Comparison of ENCODE assay signal across 8 mouse cellular contexts in genomic region chr15:13172365-13173070, GRCm38 (mm10). TPM values are rescaled to one million over a fixed set of nuclear protein-coding genes. Genes with fewer than 3 reads are reported as not detected.
DNase-seq lines count a peak whose midpoint lies in the region; ATAC-seq lines count a peak whose summit lies in the region.

No protein-coding gene starts in this region.

- H3K9ac ChIP-seq in forebrain, embryonic 12.5 days = peak overlapping the region; percentile 64
- peak overlapping the region; percentile 66 for H3K9ac ChIP-seq in kidney, embryonic 14.5 days (ENCODE audit: low read depth, low read length)
- H3K9ac ChIP-seq in midbrain, embryonic 15.5 days = peak overlapping the region; percentile 49

- peak overlapping the region; percentile 78 for H3K27ac ChIP-seq in forebrain, embryonic 12.5 days
- peak overlapping the region; percentile 69; the same call in 1 of the 2 replicates for H3K27ac ChIP-seq in kidney, embryonic 14.5 days (ENCODE audit: low read depth, low read length)
- peak overlapping the region; percentile 77 for H3K27ac ChIP-seq in midbrain, embryonic 15.5 days

- peak overlapping the region; percentile 75 for H3K4me2 ChIP-seq in forebrain, embryonic 12.5 days
- peak overlapping the region; percentile 81 for H3K4me2 ChIP-seq in kidney, embryonic 14.5 days (replicated peaks; ENCODE audit: low read depth, low read length)
- H3K4me2 ChIP-seq in midbrain, embryonic 15.5 days = peak overlapping the region; percentile 71

- no peaks in the 10 kb centered on the region for H3K36me3 ChIP-seq in forebrain, embryonic 12.5 days (replicated peaks)
- H3K36me3 ChIP-seq in kidney, embryonic 14.5 days (ENCODE audit: control insufficient read depth, insufficient read depth, low read length) = no peaks in the 10 kb centered on the region
- H3K36me3 ChIP-seq in midbrain, embryonic 15.5 days (replicated peaks) = no peaks in the 10 kb centered on the region

- peak overlapping the region; percentile 51 for H3K4me3 ChIP-seq in forebrain, embryonic 12.5 days (replicated peaks)
- peak overlapping the region; percentile 67 for H3K4me3 ChIP-seq in kidney, embryonic 14.5 days (ENCODE audit: low read length)
- H3K4me3 ChIP-seq in midbrain, embryonic 15.5 days = peak overlapping the region; percentile 52

- H3K9me3 ChIP-seq in forebrain, embryonic 12.5 days = 0 out of 2 replicates have a peak, but pooled peaks cover 3% of the 10 kb centered on the region
- no peaks in the 10 kb centered on the region for H3K9me3 ChIP-seq in kidney, embryonic 14.5 days (ENCODE audit: control insufficient read depth, low read length)
- H3K9me3 ChIP-seq in midbrain, embryonic 15.5 days = no peaks in the 10 kb centered on the region

- 0% methylated on average over 26 of the region's 26 CpGs for WGBS in forebrain, embryonic 12.5 days
- WGBS in kidney, embryonic 14.5 days = under 1% methylated on average over 26 of the region's 26 CpGs
- under 1% methylated on average over 26 of the region's 26 CpGs for whole genome bisulfite sequencing in midbrain, embryonic 15.5 days

- DNase-seq in cerebellum, postnatal 14 days = peak; percentile 41 to 45
- no peak for DNase-seq in cerebellum, adult 11 months
- peak; percentile 13 for DNase-seq in ES-CJ7 (ENCODE audit: low read depth, low spot score)
- DNase-seq in thymus, postnatal 4 days = no peak
- no peak for DNase-seq in spleen, postnatal 14 days (ENCODE audit: low spot score in 2 of 2)

- peaks cover 18% of the 10 kb centered on the region for H3K27me3 ChIP-seq in forebrain, embryonic 12.5 days
- H3K27me3 ChIP-seq in kidney, embryonic 14.5 days (ENCODE audit: control insufficient read depth, insufficient read depth, low read length) = peaks cover 4% of the 10 kb centered on the region; the same call in 1 of the 2 replicates
- no peaks in the 10 kb centered on the region for H3K27me3 ChIP-seq in midbrain, embryonic 15.5 days (replicated peaks)

- H3K4me1 ChIP-seq in forebrain, embryonic 12.5 days = peaks cover 21% of the 10 kb centered on the region
- H3K4me1 ChIP-seq in kidney, embryonic 14.5 days (ENCODE audit: control insufficient read depth, insufficient read depth, low read length) = no peaks in the 10 kb centered on the region
- peaks cover 28% of the 10 kb centered on the region for H3K4me1 ChIP-seq in midbrain, embryonic 15.5 days

- ATAC-seq in forebrain, embryonic 12.5 days (ENCODE audit: low FRiP score) = peak; percentile 10; the same call in 1 of the 2 replicates
- ATAC-seq in kidney, embryonic 14.5 days (ENCODE audit: low FRiP score, low TSS enrichment) = no peak
- peak; percentile 27; the same call in 1 of the 2 replicates for ATAC-seq in midbrain, embryonic 15.5 days (replicated peaks)

RNA-seq across cellular contexts. Expression of gene Cdh6, which starts 1.0 kb away (rescaled TPM):
- 10.9 and 12.8 TPM in 2 replicates for polyA plus RNA-seq in forebrain, embryonic 12.5 days (2016; fragmentation: Nextera tagmentation; extraction: Ambion mirVana)
- polyA plus RNA-seq in kidney, embryonic 14.5 days (2014; fragmentation: Nextera tagmentation; extraction: Ambion mirVana) = 18.6 and 26.6 TPM in 2 replicates
- 13.9 and 15.8 TPM in 2 replicates for polyA plus RNA-seq in midbrain, embryonic 15.5 days (2015; fragmentation: Nextera tagmentation; extraction: Ambion mirVana)

Comparison
In these comparisons a context has a peak if more than half of its experiments do, and no peak if none do; other contexts are left out.
1. DNase-seq: peak in cerebellum, postnatal 14 days (2 of 2) and ES-CJ7 (single experiment); none in cerebellum, adult 11 months (single experiment), thymus, postnatal 4 days (single experiment) and spleen, postnatal 14 days (0 of 2).
2. Peak in every context shown above with its lines, with median percentiles within 50 percentile points of each other: H3K27ac ChIP-seq, H3K4me2 ChIP-seq, H3K4me3 ChIP-seq and H3K9ac ChIP-seq.